Mouse (Mus musculus) stomach, embryonic 14.5 days (tissue): ENCODE measurements around the gene Wnt5a. TPM values are rescaled to one million over a fixed set of nuclear protein-coding genes. Genes with fewer than 3 reads are reported as not detected.

Experiments
- ATAC-seq: fragments of 200-750 bp; cut with Nextera tagmentation; 2 replicates; pipeline ENCODE4 v1.8.0; 2017; ENCODE audit warnings: low read depth, moderate TSS enrichment; ENCODE audit not compliant: insufficient number of reproducible peaks, insufficient read depth, low FRiP score
- H3K27ac ChIP-seq: fragments of 300-500 bp; sonication (generic); 2 replicates; pipeline ENCODE4 v1.5.1; 2014; ENCODE audit warnings: mild to moderate bottlenecking, low read length, moderate library complexity, mixed read lengths
- H3K27me3 ChIP-seq: fragments of 300-500 bp; sonication (generic); 2 replicates; pipeline ENCODE4 v1.6.1; 2014; ENCODE audit warnings: low read length, control low read depth, mixed read lengths; ENCODE audit not compliant: control insufficient read depth, insufficient read depth
- H3K36me3 ChIP-seq: fragments of 300-500 bp; sonication (generic); 2 replicates; pipeline ENCODE4 v1.6.1; 2014; ENCODE audit warnings: mild to moderate bottlenecking, control low read depth, low read length, moderate library complexity, mixed read lengths; ENCODE audit not compliant: control insufficient read depth, insufficient read depth
- H3K4me1 ChIP-seq: fragments of 300-500 bp; sonication (generic); 2 replicates; pipeline ENCODE4 v1.6.1; 2014; ENCODE audit warnings: low read length, control low read depth, mixed read lengths; ENCODE audit not compliant: control insufficient read depth, insufficient read depth
- H3K4me2 ChIP-seq: fragments of 300-500 bp; sonication (generic); replicated peaks from 2 replicates; pipeline ENCODE4 v1.6.1; 2014; ENCODE audit warnings: low read depth, low read length, control low read depth
- H3K4me3 ChIP-seq: fragments of 300-500 bp; sonication (generic); 2 replicates; pipeline ENCODE4 v1.5.1; 2014; ENCODE audit warnings: low read depth, low read length, control low read depth
- H3K9ac ChIP-seq: fragments of 300-500 bp; sonication (generic); replicated peaks from 2 replicates; pipeline ENCODE4 v1.6.1; 2014; ENCODE audit warnings: low read depth, mild to moderate bottlenecking, control low read depth, low read length, moderate library complexity, mixed read lengths
- H3K9me3 ChIP-seq: fragments of 300-500 bp; sonication (generic); 2 replicates; pipeline ENCODE4 v1.6.1; 2016; ENCODE audit warnings: low read depth, low read length, control low read depth; ENCODE audit not compliant: control insufficient read depth
- WGBS: fragments of 180-500 bp; shearing (Covaris S2); extraction: QIAGEN DNeasy Blood & Tissue Kit; methylation state at CpG from one replicate; pipeline ENCODE4 v1.1.7; 2014; 5-methylcytosine and 5-hydroxymethylcytosine counted together
- polyA plus RNA-seq: library from polyadenylated mRNA; unstranded; fragments of >200 nt; fragmentation: Nextera tagmentation; extraction: Ambion mirVana; gene quantifications from 2 replicates; pipeline ENCODE4 v1.2.1, GENCODE M21; 2014

Gene Wnt5a
- polyA plus RNA-seq, 1 experiment from 2014 or later: 41.8 TPM

- peak overlapping the region; percentile 77 for H3K4me2 ChIP-seq
- no peaks in the 10 kb centered on the region for H3K27me3 ChIP-seq
- peak overlapping the region; percentile 87 for H3K9ac ChIP-seq
- WGBS: 1% methylated on average over 29 of the region's 29 CpGs
- H3K36me3 ChIP-seq: no peaks in the 10 kb centered on the region
- ATAC-seq: no peak
- H3K4me1 ChIP-seq: peaks cover 19% of the 10 kb centered on the region; the same call in 1 of the 2 replicates
- no peaks in the 10 kb centered on the region for H3K9me3 ChIP-seq
- H3K27ac ChIP-seq: peak overlapping the region; percentile 95
- H3K4me3 ChIP-seq: peak overlapping the region; percentile 75
Observed at GRCm38 (mm10) chr14:28506376-28506831, 1.9 kb downstream of the Wnt5a start.

- H3K9ac ChIP-seq: peak overlapping the region; percentile 87
- H3K4me3 ChIP-seq: peak overlapping the region; percentile 75
- H3K27me3 ChIP-seq: no peaks in the 10 kb centered on the region
- no peaks in the 10 kb centered on the region for H3K36me3 ChIP-seq
- H3K4me2 ChIP-seq: peak overlapping the region; percentile 77
- H3K9me3 ChIP-seq: no peaks in the 10 kb centered on the region
- ATAC-seq: no peak
- peaks cover 20% of the 10 kb centered on the region; the same call in 1 of the 2 replicates for H3K4me1 ChIP-seq
- H3K27ac ChIP-seq: peak overlapping the region; percentile 95
- 1% methylated on average over 15 of the region's 15 CpGs for WGBS
Observed at GRCm38 (mm10) chr14:28507011-28507410, 2.5 kb downstream of the Wnt5a start.

GRCm38 (mm10) chr14:28507471-28507870, 2.9 kb downstream of the Wnt5a start:
- peak overlapping the region; percentile 77 for H3K4me2 ChIP-seq
- H3K4me1 ChIP-seq: peaks cover 20% of the 10 kb centered on the region; the same call in 1 of the 2 replicates
- 1% methylated on average over 18 of the region's 18 CpGs for WGBS
- peak overlapping the region; percentile 95 for H3K27ac ChIP-seq
- peak overlapping the region; percentile 87 for H3K9ac ChIP-seq
- H3K36me3 ChIP-seq: peaks cover 3% of the 10 kb centered on the region; the same call in 1 of the 2 replicates
- peak overlapping the region; percentile 75 for H3K4me3 ChIP-seq
- no peak for ATAC-seq
- no peaks in the 10 kb centered on the region for H3K27me3 ChIP-seq
- no peaks in the 10 kb centered on the region for H3K9me3 ChIP-seq

GRCm38 (mm10) chr14:28508288-28509258, 4.0 kb downstream of the Wnt5a start:
- H3K4me2 ChIP-seq: peak overlapping the region; percentile 77
- peak overlapping the region; percentile 87 for H3K9ac ChIP-seq
- peak overlapping the region; percentile 53; the same call in 1 of the 2 replicates for H3K27ac ChIP-seq
- WGBS: 15% methylated on average over 27 of the region's 27 CpGs
- peaks cover 9% of the 10 kb centered on the region; the same call in 1 of the 2 replicates for H3K36me3 ChIP-seq
- H3K27me3 ChIP-seq: no peaks in the 10 kb centered on the region
- no peak for ATAC-seq
- peak overlapping the region; percentile 75 for H3K4me3 ChIP-seq
- peaks cover 23% of the 10 kb centered on the region; the same call in 1 of the 2 replicates for H3K4me1 ChIP-seq
- H3K9me3 ChIP-seq: no peaks in the 10 kb centered on the region

GRCm38 (mm10) chr14:28509441-28510340, 5.1 kb downstream of the Wnt5a start:
- H3K27ac ChIP-seq: peak overlapping the region; percentile 76; the same call in 1 of the 2 replicates
- H3K4me1 ChIP-seq: peaks cover 24% of the 10 kb centered on the region; the same call in 1 of the 2 replicates
- no peaks in the 10 kb centered on the region for H3K27me3 ChIP-seq
- H3K36me3 ChIP-seq: peaks cover 13% of the 10 kb centered on the region; the same call in 1 of the 2 replicates
- peak overlapping the region; percentile 77 for H3K4me2 ChIP-seq
- H3K9ac ChIP-seq: peak overlapping the region; percentile 31
- peak overlapping the region; percentile 75 for H3K4me3 ChIP-seq
- 1% methylated on average over 47 of the region's 47 CpGs for WGBS
- H3K9me3 ChIP-seq: no peaks in the 10 kb centered on the region
- ATAC-seq: peak; percentile 44; the same call in 1 of the 2 replicates

GRCm38 (mm10) chr14:28510341-28511028, 5.9 kb downstream of the Wnt5a start:
- 6% methylated on average over 29 of the region's 29 CpGs for WGBS

GRCm38 (mm10) chr14:28511029-28511651, 6.6 kb downstream of the Wnt5a start:
- peak overlapping the region; percentile 76; the same call in 1 of the 2 replicates for H3K27ac ChIP-seq
- H3K36me3 ChIP-seq: peaks cover 25% of the 10 kb centered on the region; the same call in 1 of the 2 replicates
- 1% methylated on average over 41 of the region's 41 CpGs for WGBS
- peak overlapping the region; percentile 31; the same call in 1 of the 2 replicates for H3K9ac ChIP-seq
- H3K4me1 ChIP-seq: peaks cover 29% of the 10 kb centered on the region; the same call in 1 of the 2 replicates
- peak overlapping the region; percentile 77 for H3K4me2 ChIP-seq
- no peaks in the 10 kb centered on the region for H3K27me3 ChIP-seq
- H3K9me3 ChIP-seq: no peaks in the 10 kb centered on the region
- no peak for ATAC-seq
- peak overlapping the region; percentile 75 for H3K4me3 ChIP-seq

More at GRCm38 (mm10) chr14:28510341-28511028, 5.9 kb downstream of the Wnt5a start:
- ATAC-seq: no peak
- Histone ChIP-seq H3K4me1 (peaks cover 29% of the 10 kb centered on the region; the same call in 1 of the 2 replicates), H3K4me2 (peak overlapping the region; percentile 77), H3K9me3 (no peaks in the 10 kb centered on the region), H3K4me3 (peak overlapping the region; percentile 75), H3K27ac (peak overlapping the region; percentile 76; the same call in 1 of the 2 replicates), H3K27me3 (no peaks in the 10 kb centered on the region), H3K9ac (peak overlapping the region; percentile 31), H3K36me3 (peaks cover 20% of the 10 kb centered on the region; the same call in 1 of the 2 replicates)
